12 mouse cellular contexts compared by ENCODE assay signal in genomic region chr11:43958241-43958975, GRCm38 (mm10). TPM values are rescaled to one million over a fixed set of nuclear protein-coding genes. Genes with fewer than 3 reads are reported as not detected.
DNase-seq lines count a peak whose midpoint lies in the region; ATAC-seq and TF ChIP-seq lines count a peak whose summit lies in the region.
"Had no signal": no experiment of that assay in that cellular context is flagged by ENCODE, and none has a peak within 500 bp of the region (broad histone marks: within the 10 kb centered on the region; RNA-seq: fewer than 3 reads in every experiment).

No protein-coding gene starts in this region.

- no peaks in the 10 kb centered on the region for H3K36me3 ChIP-seq in lung, embryonic 14.5 days (ENCODE audit: insufficient read depth)
- H3K36me3 ChIP-seq: heart, embryonic 15.5 days; liver, embryonic 13.5 days had no signal

- H3K9ac ChIP-seq in lung, embryonic 14.5 days, result no peak overlapping the region
- H3K9ac ChIP-seq: heart, embryonic 15.5 days; liver, embryonic 13.5 days had no signal

- no peak overlapping the region for H3K27ac ChIP-seq in lung, embryonic 14.5 days (ENCODE audit: low read depth)
- H3K27ac ChIP-seq: heart, embryonic 15.5 days; liver, embryonic 13.5 days had no signal

- H3K4me1 ChIP-seq in lung, embryonic 14.5 days (ENCODE audit: insufficient read depth), result no peaks in the 10 kb centered on the region
- H3K4me1 ChIP-seq: liver, embryonic 13.5 days had no signal

- TF ChIP-seq CTCF in lung, embryonic 14.5 days (IDR thresholded peaks at IDR 0.05; ENCODE audit: low read depth), result no peak

- no peak overlapping the region for H3K4me2 ChIP-seq in lung, embryonic 14.5 days
- H3K4me2 ChIP-seq: heart, embryonic 15.5 days; liver, embryonic 13.5 days had no signal

- 43% methylated on average over 3 of the region's 3 CpGs for WGBS in lung, embryonic 14.5 days

- ATAC-seq in lung, embryonic 14.5 days (ENCODE audit: insufficient read depth), result peak; percentile 35; the same call in 1 of the 2 replicates
- no peak for ATAC-seq in megakaryocyte progenitor cell, adult 5-6 weeks (replicated peaks; ENCODE audit: poor library complexity)
- ATAC-seq: intestine, embryonic 16.5 days had no signal

- intact Hi-C loops in heart, postnatal 25 days (cut with DNase I), result no loop called here

- no peak overlapping the region for H3K4me3 ChIP-seq in lung, embryonic 14.5 days (ENCODE audit: low read depth, low read length)
- H3K4me3 ChIP-seq: heart, embryonic 15.5 days; liver, embryonic 13.5 days had no signal

- no peaks in the 10 kb centered on the region for H3K27me3 ChIP-seq in lung, embryonic 14.5 days (ENCODE audit: insufficient read depth, low read length)
- H3K27me3 ChIP-seq: heart, embryonic 15.5 days; liver, embryonic 13.5 days had no signal

- no peaks in the 10 kb centered on the region for H3K9me3 ChIP-seq in lung, embryonic 14.5 days (ENCODE audit: low read depth, low read length)
- H3K9me3 ChIP-seq: heart, embryonic 15.5 days; liver, embryonic 13.5 days had no signal

- DNase-seq in heart, adult 11 months, result peak; percentile 91
- no peak for DNase-seq in heart, postnatal 25 days (ENCODE audit: low spot score)
- DNase-seq in urinary bladder, postnatal 25 days (ENCODE audit: low spot score), result peak; percentile 16
- no peak for DNase-seq in urinary bladder, postnatal 10 days (ENCODE audit: low spot score)
- DNase-seq in lung, embryonic 14.5 days, result peak; percentile 35
- no peak for DNase-seq in gastrocnemius, postnatal 25 days
- no peak for DNase-seq in right cerebral cortex, postnatal 10 days (ENCODE audit: low spot score in 2 of 2)
- DNase-seq: layer of hippocampus, postnatal 36 days; liver, embryonic 13.5 days had no signal

RNA-seq across cellular contexts. Expression of gene Adra1b, which starts 57.4 kb away (rescaled TPM):
- total RNA-seq in heart, postnatal 25 days (2021), result 10 to 100 TPM; 48.0 to 53.7 TPM
- polyA plus RNA-seq in lung, embryonic 14.5 days (2014; fragmentation: Nextera tagmentation; extraction: Ambion mirVana), result 1.9 and 2.7 TPM in 2 replicates
- not detected in 2 replicates for total RNA-seq in megakaryocyte progenitor cell, adult 5-6 weeks (2015)
- not detected in 2 replicates for total RNA-seq in megakaryocyte progenitor cell, adult 5-6 weeks (2017)
- under 1 TPM; 0.20 to 0.70 TPM for total RNA-seq in gastrocnemius, postnatal 25 days (2021)

Comparison
In these comparisons a context has a peak if more than half of its experiments do, and no peak if none do; other contexts are left out.
1. DNase-seq: peak in heart, adult 11 months (single experiment), urinary bladder, postnatal 25 days (single experiment) and lung, embryonic 14.5 days (single experiment); none in heart, postnatal 25 days (single experiment), urinary bladder, postnatal 10 days (single experiment), gastrocnemius, postnatal 25 days (single experiment) and right cerebral cortex, postnatal 10 days (0 of 2).
2. RNA of gene Adra1b, which starts 57.4 kb away (total RNA-seq): 48.0 to 53.7 TPM in heart, postnatal 25 days; 0.20 to 0.70 TPM in gastrocnemius, postnatal 25 days and not detected in megakaryocyte progenitor cell, adult 5-6 weeks; every median in the first group is over 10 times any median in the second.